Comparison of ENCODE assay signal across 7 mouse cellular contexts in genomic region chr17:87265792-87266186, GRCm38 (mm10). TPM values are rescaled to one million over a fixed set of nuclear protein-coding genes. Genes with fewer than 3 reads are reported as not detected.
A peak's percentile ranks its signal among the peaks of the same experiment; 100 is the strongest.
DNase-seq lines count a peak whose midpoint lies in the region; ATAC-seq lines count a peak whose summit lies in the region.

Gene Mcfd2 (minus strand): TSS chr17:87265935.

- no peaks in the 10 kb centered on the region for H3K9me3 ChIP-seq in intestine, embryonic 16.5 days (ENCODE audit: control insufficient read depth, low read length)
- no peaks in the 10 kb centered on the region for H3K9me3 ChIP-seq in midbrain, embryonic 11.5 days (ENCODE audit: control insufficient read depth, low read length)

- H3K36me3 ChIP-seq in intestine, embryonic 16.5 days (ENCODE audit: control insufficient read depth, insufficient read depth, low read length) = peaks cover 4% of the 10 kb centered on the region; the same call in 1 of the 2 replicates
- H3K36me3 ChIP-seq in midbrain, embryonic 11.5 days (ENCODE audit: control insufficient read depth, insufficient read depth, low read length) = peaks cover 6% of the 10 kb centered on the region; the same call in 1 of the 2 replicates

- H3K9ac ChIP-seq in intestine, embryonic 16.5 days (ENCODE audit: low read depth, low read length) = peak within 1 kb of the TSS; percentile 98
- peak within 1 kb of the TSS; percentile 93 for H3K9ac ChIP-seq in midbrain, embryonic 11.5 days (ENCODE audit: low read length)

- ATAC-seq in intestine, embryonic 16.5 days = peak; percentile 96
- peak; percentile 94 for ATAC-seq in midbrain, embryonic 11.5 days (ENCODE audit: low FRiP score)

- H3K27ac ChIP-seq in intestine, embryonic 16.5 days (ENCODE audit: low read length) = peak within 1 kb of the TSS; percentile 64
- peak within 1 kb of the TSS; percentile 22 for H3K27ac ChIP-seq in midbrain, embryonic 11.5 days (ENCODE audit: low read depth, low read length)

- no peaks in the 10 kb centered on the region for H3K27me3 ChIP-seq in intestine, embryonic 16.5 days (replicated peaks; ENCODE audit: control insufficient read depth, insufficient read depth, low read length)
- H3K27me3 ChIP-seq in midbrain, embryonic 11.5 days (ENCODE audit: control insufficient read depth, insufficient read depth, low read length) = no peaks in the 10 kb centered on the region

- H3K4me1 ChIP-seq in intestine, embryonic 16.5 days (ENCODE audit: control insufficient read depth, insufficient read depth, low read length) = peaks cover 11% of the 10 kb centered on the region
- H3K4me1 ChIP-seq in midbrain, embryonic 11.5 days (ENCODE audit: control insufficient read depth, insufficient read depth, low read length) = peaks cover 7% of the 10 kb centered on the region

- intact Hi-C loops in gastrocnemius, postnatal 36 days (cut with DNase I) = no loop called here
- intact Hi-C loops in left cerebral cortex, postnatal 36 days (cut with DNase I) = loop anchor here (5.0 kb wide), 1 partner anchor 267 kb away; no protein-coding TSS in a partner anchor

- 0% methylated on average over 41 of the region's 41 CpGs for WGBS in intestine, embryonic 16.5 days
- WGBS in midbrain, embryonic 11.5 days = under 1% methylated on average over 38 of the region's 41 CpGs

- peak; percentile 96 to 97 for DNase-seq in adrenal gland, adult 18-20 months (ENCODE audit: low spot score in 2 of 2)
- DNase-seq in embryo, embryonic 11 days = peak; percentile 94
- peak; percentile 88 to 94 for DNase-seq in gastrocnemius, postnatal 36 days
- peak; percentile 87 to 90 for DNase-seq in left cerebral cortex, postnatal 36 days (ENCODE audit: low spot score in 2 of 2)
- peak; percentile 100 for DNase-seq in midbrain, embryonic 11.5 days (ENCODE audit: low spot score, missing footprints)
- DNase-seq in skeletal muscle tissue, adult 2 months (ENCODE audit: low read depth, low spot score) = peak; percentile 95

- peak within 1 kb of the TSS; percentile 95 for H3K4me3 ChIP-seq in intestine, embryonic 16.5 days (ENCODE audit: low read length)
- H3K4me3 ChIP-seq in midbrain, embryonic 11.5 days (ENCODE audit: low read depth, low read length) = peak within 1 kb of the TSS; percentile 82

- H3K4me2 ChIP-seq in intestine, embryonic 16.5 days (ENCODE audit: low read depth, low read length) = peak within 1 kb of the TSS; percentile 79
- peak within 1 kb of the TSS; percentile 91 for H3K4me2 ChIP-seq in midbrain, embryonic 11.5 days

RNA-seq across cellular contexts. Expression of gene Mcfd2, which starts in this region (rescaled TPM):
- total RNA-seq in adrenal gland, adult 18-20 months (2021) = 100 to 1,000 TPM; 190 to 305 TPM
- 10 to 100 TPM; 19.0 to 21.7 TPM for total RNA-seq in gastrocnemius, postnatal 36 days (2021)
- polyA plus RNA-seq in intestine, embryonic 16.5 days (2015; fragmentation: Nextera tagmentation; extraction: Ambion mirVana) = 150 and 184 TPM in 2 replicates
- total RNA-seq in left cerebral cortex, postnatal 36 days (2021) = 10 to 100 TPM; 50.3 to 55.8 TPM
- polyA plus RNA-seq in midbrain, embryonic 11.5 days (2014; fragmentation: Nextera tagmentation; extraction: Ambion mirVana) = 72.9 and 75.0 TPM in 2 replicates

Comparison
In these comparisons a context has a peak if more than half of its experiments do, and no peak if none do; other contexts are left out.
1. Peak in every context shown above with its lines: DNase-seq, ATAC-seq, H3K4me3 ChIP-seq and H3K27ac ChIP-seq.